Mouse (Mus musculus): ENCODE data around the gene Ccdc61.

GRCm38 (mm10) chr7:18890848-18891247 is 19.4 kb downstream of the Ccdc61 start:
- no peak for TF ChIP-seq CTCF (IDR thresholded peaks at IDR 0.05; ENCODE audit: low read depth)
- TF ChIP-seq EP300 (optimal IDR thresholded peaks at IDR 0.05), result no peak
